Mouse (Mus musculus): Measurements from ENCODE around the gene Mfap5. TPM values are rescaled to one million over a fixed set of nuclear protein-coding genes. Genes with fewer than 3 reads are reported as not detected.

The Mfap5 gene
- polyA plus RNA-seq, 1 experiment from 2014 or later, result 1.2 TPM

Other genes with a start within 250 kb of the Mfap5 start
- not detected in 2 replicates for gene Klrg1, start 223.0 kb upstream of the Mfap5 start, polyA plus RNA-seq (2015; fragmentation: Nextera tagmentation; extraction: Ambion mirVana)
- gene M6pr, start 197.1 kb upstream of the Mfap5 start, polyA plus RNA-seq (2015; fragmentation: Nextera tagmentation; extraction: Ambion mirVana), result 83.5 and 87.2 TPM in 2 replicates
- 1.1 and 1.2 TPM in 2 replicates for gene Phc1, start 165.3 kb upstream of the Mfap5 start, polyA plus RNA-seq (2015; fragmentation: Nextera tagmentation; extraction: Ambion mirVana)
- 0.32 and 0.60 TPM in 2 replicates for gene Rimklb, start 7.1 kb upstream of the Mfap5 start, polyA plus RNA-seq (2015; fragmentation: Nextera tagmentation; extraction: Ambion mirVana)
- gene Aicda, start 48.0 kb downstream of the Mfap5 start, polyA plus RNA-seq (2015; fragmentation: Nextera tagmentation; extraction: Ambion mirVana), result not detected in 2 replicates
- gene Apobec1, start 96.6 kb downstream of the Mfap5 start, polyA plus RNA-seq (2015; fragmentation: Nextera tagmentation; extraction: Ambion mirVana), result 5.7 and 6.2 TPM in 2 replicates
- 0.97 and 0.98 TPM in 2 replicates for gene Gdf3, start 104.2 kb downstream of the Mfap5 start, polyA plus RNA-seq (2015; fragmentation: Nextera tagmentation; extraction: Ambion mirVana)
- gene Dppa3, start 120.6 kb downstream of the Mfap5 start, polyA plus RNA-seq (2015; fragmentation: Nextera tagmentation; extraction: Ambion mirVana), result not detected in 2 replicates
- gene Nanog, start 201.6 kb downstream of the Mfap5 start, polyA plus RNA-seq (2015; fragmentation: Nextera tagmentation; extraction: Ambion mirVana), result not detected in 2 replicates